Mouse (Mus musculus) midbrain, postnatal 0 days (tissue): Measurements from ENCODE around the gene Gsto2. TPM values are rescaled to one million over a fixed set of nuclear protein-coding genes. Genes with fewer than 3 reads are reported as not detected.

Experiments used
- ATAC-seq: fragments of 200-750 bp; cut with Nextera tagmentation; 2 replicates; pipeline ENCODE4 v1.8.0; 2017; ENCODE audit warnings: moderate number of reproducible peaks, mild to moderate bottlenecking, moderate TSS enrichment, moderate library complexity; ENCODE audit not compliant: low FRiP score
- DNase-seq: peaks from one replicate; pipeline ENCODE4 v3.0.0-alpha.2; 2015; ENCODE audit warnings: low spot score
- H3K27ac ChIP-seq: fragments of 300-500 bp; sonication (generic); 2 replicates; pipeline ENCODE4 v1.5.1; 2014; ENCODE audit warnings: low read depth, mild to moderate bottlenecking, low read length, mixed read lengths
- H3K27me3 ChIP-seq: fragments of 300-500 bp; sonication (generic); 2 replicates; pipeline ENCODE4 v1.6.1; 2014; ENCODE audit warnings: low read length, control low read depth, mixed read lengths; ENCODE audit not compliant: insufficient read depth
- H3K36me3 ChIP-seq: fragments of 300-500 bp; sonication (generic); 2 replicates; pipeline ENCODE4 v1.6.1; 2014; ENCODE audit warnings: low read length, control low read depth, mixed read lengths; ENCODE audit not compliant: insufficient read depth
- H3K4me1 ChIP-seq: fragments of 300-500 bp; sonication (generic); 2 replicates; pipeline ENCODE4 v1.6.1; 2014; ENCODE audit warnings: mild to moderate bottlenecking, control low read depth, antibody characterized with exemption, low read length, mixed read lengths; ENCODE audit not compliant: insufficient read depth
- H3K4me2 ChIP-seq: fragments of 300-500 bp; sonication (generic); 2 replicates; pipeline ENCODE4 v1.6.1; 2014; ENCODE audit warnings: low read depth, mild to moderate bottlenecking, low read length, mixed read lengths; ENCODE audit not compliant: poor library complexity, severe bottlenecking
- H3K4me3 ChIP-seq: fragments of 300-500 bp; sonication (generic); 2 replicates; pipeline ENCODE4 v1.5.1; 2014; ENCODE audit warnings: low read depth, mild to moderate bottlenecking, low read length, moderate library complexity
- H3K9ac ChIP-seq: fragments of 300-500 bp; sonication (generic); replicated peaks from 2 replicates; pipeline ENCODE4 v1.6.1; 2014; ENCODE audit warnings: mild to moderate bottlenecking, low read length, moderate library complexity, mixed read lengths; ENCODE audit not compliant: poor library complexity, severe bottlenecking
- H3K9me3 ChIP-seq: fragments of 300-500 bp; sonication (generic); 2 replicates; pipeline ENCODE4 v1.6.1; 2016; ENCODE audit warnings: low read length, control low read depth
- CTCF ChIP-seq: IDR thresholded peaks from 2 replicates; pipeline ENCODE4 v1.5.1; 2016; ENCODE audit warnings: antibody characterized with exemption, mild to moderate bottlenecking
- WGBS: fragments of 180-500 bp; shearing (Covaris S2); extraction: QIAGEN DNeasy Blood & Tissue Kit; methylation state at CpG from one replicate; pipeline ENCODE4 v1.1.7; 2014; 5-methylcytosine and 5-hydroxymethylcytosine counted together
- polyA plus RNA-seq: library from polyadenylated mRNA; unstranded; fragments of >200 nt; fragmentation: Nextera tagmentation; extraction: Ambion mirVana; gene quantifications from 2 replicates; pipeline ENCODE4 v1.2.1, GENCODE M21; 2015
- total RNA-seq: library from RNA; depleted of rRNA; stranded (reverse); fragments of >200 nt; gene quantifications from 2 replicates; pipeline ENCODE4 v1.2.3, GENCODE M21; 2014

Gene Gsto2
- total and polyA plus RNA-seq, 2 experiments from 2014 or later = 0.16 to 1.1 TPM

DNA sequence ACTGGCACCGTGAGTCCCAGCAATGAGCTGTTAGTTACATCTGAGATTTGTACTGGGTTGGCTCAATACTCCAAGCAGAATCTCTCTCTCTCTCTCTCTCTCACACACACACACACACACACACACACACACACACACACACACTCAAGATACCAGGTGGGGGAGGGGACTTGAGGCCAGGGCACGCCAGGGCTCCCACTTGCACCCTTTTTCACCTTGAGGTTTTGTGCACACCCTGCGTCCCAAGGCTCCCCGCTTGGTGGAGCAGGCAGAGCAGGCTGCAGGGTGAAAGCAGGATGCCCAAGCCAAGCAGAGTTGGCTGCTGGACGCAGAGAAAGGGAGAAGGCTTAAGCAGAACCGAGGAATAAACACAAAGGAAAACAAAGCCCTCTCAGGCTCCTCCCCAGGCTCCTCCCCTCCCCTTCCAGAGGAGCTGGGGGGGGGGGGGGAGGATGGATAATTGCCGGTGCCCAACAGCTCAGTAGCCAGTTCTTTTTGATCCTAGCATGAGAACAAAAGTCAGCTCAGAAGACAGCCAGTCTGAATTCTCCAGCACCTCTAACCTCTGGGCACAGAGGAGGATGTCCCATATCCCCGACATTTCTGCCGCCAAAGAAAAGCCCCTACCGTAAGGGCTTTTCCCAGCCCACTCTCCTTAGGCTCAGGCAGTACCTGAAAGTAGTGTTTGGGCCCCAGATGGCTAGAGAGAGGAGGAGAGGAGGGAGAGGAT is 44.2 kb downstream of the Gsto2 start:
- Histone ChIP-seq H3K36me3 (no peaks in the 10 kb centered on the region), H3K27ac (peak overlapping the region; percentile 49), H3K9me3 (no peaks in the 10 kb centered on the region), H3K27me3 (no peaks in the 10 kb centered on the region), H3K4me3 (no peak overlapping the region; the same call in 1 of the 2 replicates), H3K4me2 (peak overlapping the region; percentile 44), H3K9ac (peak overlapping the region; percentile 51; the same call in 1 of the 2 replicates), H3K4me1 (no peaks in the 10 kb centered on the region)
- peak; percentile 43 for TF ChIP-seq CTCF
- DNase-seq (peak; percentile 45), ATAC-seq (peak; percentile 65)
- WGBS = 2% methylated on average over 9 of the region's 10 CpGs

DNA sequence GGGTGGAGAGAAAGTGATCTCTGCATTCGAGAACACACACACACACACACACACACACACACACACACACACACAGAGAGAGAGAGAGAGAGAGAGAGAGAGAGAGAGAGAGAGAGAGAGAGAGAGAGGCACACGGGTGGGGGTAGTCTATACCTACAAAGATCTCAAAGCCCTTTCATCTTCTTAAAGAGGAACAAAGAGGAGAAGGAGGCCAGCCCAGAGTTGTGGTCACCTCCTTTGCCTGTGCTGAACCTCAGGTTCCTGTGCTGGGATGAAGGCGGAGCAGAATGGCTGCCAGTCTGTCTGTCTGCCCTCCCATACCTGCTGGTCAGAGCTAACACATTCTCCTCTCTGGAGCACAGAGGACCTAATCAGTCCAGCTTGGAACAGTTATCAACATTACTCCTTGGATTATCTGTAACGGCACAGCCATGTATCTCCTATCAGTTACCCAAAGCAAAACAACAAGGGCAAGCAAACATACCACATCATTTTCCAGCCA is 44.8 kb downstream of the Gsto2 start:
- TF ChIP-seq CTCF = no peak
- no peak for ATAC-seq
- Histone ChIP-seq H3K36me3 (no peaks in the 10 kb centered on the region), H3K27me3 (no peaks in the 10 kb centered on the region), H3K4me2 (0 out of 2 replicates have a peak overlapping the region, but pooled peaks have one; percentile 44), H3K27ac (no peak overlapping the region), H3K9me3 (no peaks in the 10 kb centered on the region), H3K4me1 (no peaks in the 10 kb centered on the region), H3K9ac (0 out of 2 replicates have a peak overlapping the region, but pooled peaks have one; percentile 51), H3K4me3 (no peak overlapping the region)
- WGBS = 31% methylated on average over 4 of the region's 4 CpGs
- DNase-seq = no peak

DNA sequence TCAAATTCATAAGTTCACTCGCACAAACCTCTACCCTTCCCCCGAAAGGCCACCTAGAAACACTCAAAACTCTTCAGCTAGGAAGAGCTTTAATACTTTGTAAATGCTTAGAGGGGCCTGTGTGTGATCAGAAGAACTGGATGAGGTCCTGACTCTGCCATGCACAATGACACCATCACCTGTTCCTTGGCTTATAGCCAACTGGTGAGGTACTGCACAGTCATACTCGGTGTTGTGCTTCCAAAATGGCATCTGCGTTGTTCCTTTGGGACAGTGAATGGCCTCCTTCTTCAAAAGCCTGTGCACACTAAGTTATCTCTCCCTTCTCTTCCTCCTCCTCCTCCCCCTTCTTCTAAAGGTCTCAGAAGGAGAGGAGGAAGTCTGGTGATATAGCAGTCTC is 45.4 kb downstream of the Gsto2 start:
- no peak for TF ChIP-seq CTCF
- Histone ChIP-seq H3K9me3 (no peaks in the 10 kb centered on the region), H3K36me3 (no peaks in the 10 kb centered on the region), H3K27me3 (no peaks in the 10 kb centered on the region), H3K4me1 (no peaks in the 10 kb centered on the region), H3K9ac (no peak overlapping the region), H3K4me3 (no peak overlapping the region), H3K4me2 (no peak overlapping the region), H3K27ac (no peak overlapping the region)
- DNase-seq = no peak
- ATAC-seq = no peak
- WGBS = 92% methylated on average over 4 of the region's 4 CpGs

DNA sequence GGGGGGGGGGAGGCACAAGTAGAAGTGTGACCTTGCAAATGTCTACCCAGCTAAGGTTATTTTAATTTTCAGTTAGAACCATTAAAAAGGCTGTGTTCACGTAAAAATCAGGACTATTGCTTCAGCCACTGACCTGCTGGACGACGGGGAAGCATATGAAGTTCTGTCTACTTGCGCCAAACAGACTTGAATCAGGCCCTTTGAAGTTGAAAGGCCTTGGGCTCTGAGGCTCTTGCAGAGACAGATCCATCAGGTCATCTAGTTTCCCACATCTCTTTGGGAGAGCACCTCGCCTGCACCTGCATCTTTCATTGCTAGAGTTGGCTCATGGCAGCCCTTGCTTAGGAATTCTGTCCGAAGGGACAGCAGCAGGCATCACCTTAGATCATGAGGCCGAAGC is 48.0 kb downstream of the Gsto2 start:
- no peak overlapping the region for H3K4me2 ChIP-seq
- no peaks in the 10 kb centered on the region for H3K27me3 ChIP-seq
- H3K4me1 ChIP-seq = peaks cover under 1% of the 10 kb centered on the region; the same call in 1 of the 2 replicates
- H3K27ac ChIP-seq = no peak overlapping the region
- TF ChIP-seq CTCF = no peak
- DNase-seq = no peak
- H3K4me3 ChIP-seq = no peak overlapping the region
- H3K36me3 ChIP-seq = no peaks in the 10 kb centered on the region
- ATAC-seq = no peak
- WGBS = 84% methylated on average over 7 of the region's 7 CpGs
- no peak overlapping the region for H3K9ac ChIP-seq
- no peaks in the 10 kb centered on the region for H3K9me3 ChIP-seq

DNA sequence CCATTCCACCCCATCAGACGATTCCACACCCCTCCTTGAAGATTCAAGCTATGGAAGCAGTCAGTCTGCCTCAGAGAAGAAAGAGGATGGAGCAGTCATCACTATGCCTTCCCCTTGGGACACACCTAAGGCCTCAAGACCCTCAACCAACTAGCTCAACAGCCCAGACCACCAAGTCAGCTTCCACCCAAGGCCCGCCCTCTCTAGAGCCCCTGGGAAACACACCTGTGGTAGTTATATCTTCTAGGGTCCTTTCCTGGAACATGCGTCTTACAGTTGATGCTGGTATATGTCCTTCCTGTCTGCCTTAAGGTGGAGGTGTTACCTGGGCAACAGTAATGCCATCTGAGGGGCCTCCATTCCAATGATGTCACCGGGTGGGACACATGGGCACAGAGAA is 48.9 kb downstream of the Gsto2 start:
- no peak overlapping the region for H3K4me2 ChIP-seq
- whole genome bisulfite sequencing = 95% methylated on average over 4 of the region's 4 CpGs
- peaks cover 2% of the 10 kb centered on the region; the same call in 1 of the 2 replicates for H3K4me1 ChIP-seq
- no peak for TF ChIP-seq CTCF
- ATAC-seq (no peak), DNase-seq (no peak)
- no peaks in the 10 kb centered on the region for H3K27me3 ChIP-seq
- H3K36me3 ChIP-seq = no peaks in the 10 kb centered on the region
- no peaks in the 10 kb centered on the region for H3K9me3 ChIP-seq
- no peak overlapping the region for H3K9ac ChIP-seq
- H3K4me3 ChIP-seq = no peak overlapping the region
- no peak overlapping the region for H3K27ac ChIP-seq

DNA sequence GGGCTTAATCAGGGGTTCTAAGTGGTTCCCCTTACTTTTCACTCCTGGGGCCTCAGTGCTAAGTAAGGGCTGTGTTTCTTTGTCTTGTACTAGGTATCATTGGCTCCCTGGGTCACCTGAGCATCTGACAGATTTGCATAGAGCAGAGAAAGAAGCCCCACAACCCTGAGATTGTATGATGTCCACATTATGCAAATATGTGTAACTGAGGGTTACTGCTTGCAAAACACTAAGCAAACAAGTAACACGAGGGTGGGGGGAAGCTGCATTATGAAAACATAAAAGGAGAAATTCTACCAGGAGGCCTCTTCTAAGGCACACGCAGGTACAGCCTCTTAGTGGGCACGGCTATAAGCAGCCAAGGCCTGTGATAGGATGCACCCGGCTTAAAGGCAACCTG is 49.9 kb downstream of the Gsto2 start:
- Histone ChIP-seq H3K4me1 (peaks cover 2% of the 10 kb centered on the region; the same call in 1 of the 2 replicates), H3K36me3 (no peaks in the 10 kb centered on the region), H3K27ac (no peak overlapping the region), H3K4me3 (no peak overlapping the region), H3K4me2 (no peak overlapping the region), H3K9me3 (no peaks in the 10 kb centered on the region), H3K9ac (no peak overlapping the region), H3K27me3 (no peaks in the 10 kb centered on the region)
- no peak for TF ChIP-seq CTCF
- DNase-seq (no peak), ATAC-seq (no peak)
- 83% methylated on average over 4 of the region's 4 CpGs for WGBS
